Mouse (Mus musculus) erythroblast, embryonic 14.5 days (primary cell): ENCODE data around the gene Krt31. TPM values are rescaled to one million over a fixed set of nuclear protein-coding genes. Genes with fewer than 3 reads are reported as not detected.

Experiments used
- H3K27me3 ChIP-seq: 2 replicates; pipeline ENCODE4 v1.6.1; 2012; ENCODE audit warnings: inconsistent platforms; ENCODE audit not compliant: control insufficient read depth
- H3K36me3 ChIP-seq: 2 replicates; pipeline ENCODE4 v1.6.1; 2012; ENCODE audit warnings: mild to moderate bottlenecking, inconsistent platforms; ENCODE audit not compliant: control insufficient read depth
- H3K4me1 ChIP-seq: 2 replicates; pipeline ENCODE4 v1.6.1; 2012; ENCODE audit warnings: inconsistent platforms; ENCODE audit not compliant: control insufficient read depth
- H3K4me3 ChIP-seq: replicated peaks from 2 replicates; pipeline ENCODE3; 2012; ENCODE audit warnings: moderate library complexity, mild to moderate bottlenecking, inconsistent platforms
- H3K9me3 ChIP-seq: 2 replicates; pipeline ENCODE4 v1.6.1; 2012; ENCODE audit warnings: low read length, inconsistent platforms, mixed read lengths; ENCODE audit not compliant: control insufficient read depth
- GATA1 ChIP-seq: IDR thresholded peaks from 2 replicates; pipeline ENCODE4 v1.6.1; 2012; ENCODE audit warnings: low read length, inconsistent platforms, mixed read lengths
- TAL1 ChIP-seq: IDR thresholded peaks from 3 replicates; pipeline ENCODE4 v1.6.1; 2012; ENCODE audit warnings: low read length, inconsistent platforms, mixed read lengths
- polyA plus RNA-seq: library from polyadenylated mRNA; stranded (reverse); fragments of >175 nt; gene quantifications from 2 replicates; pipeline ENCODE4 v1.2.3, GENCODE M21; 2012

Krt31 gene
- polyA plus RNA-seq, 1 experiment, result not detected

DNA sequence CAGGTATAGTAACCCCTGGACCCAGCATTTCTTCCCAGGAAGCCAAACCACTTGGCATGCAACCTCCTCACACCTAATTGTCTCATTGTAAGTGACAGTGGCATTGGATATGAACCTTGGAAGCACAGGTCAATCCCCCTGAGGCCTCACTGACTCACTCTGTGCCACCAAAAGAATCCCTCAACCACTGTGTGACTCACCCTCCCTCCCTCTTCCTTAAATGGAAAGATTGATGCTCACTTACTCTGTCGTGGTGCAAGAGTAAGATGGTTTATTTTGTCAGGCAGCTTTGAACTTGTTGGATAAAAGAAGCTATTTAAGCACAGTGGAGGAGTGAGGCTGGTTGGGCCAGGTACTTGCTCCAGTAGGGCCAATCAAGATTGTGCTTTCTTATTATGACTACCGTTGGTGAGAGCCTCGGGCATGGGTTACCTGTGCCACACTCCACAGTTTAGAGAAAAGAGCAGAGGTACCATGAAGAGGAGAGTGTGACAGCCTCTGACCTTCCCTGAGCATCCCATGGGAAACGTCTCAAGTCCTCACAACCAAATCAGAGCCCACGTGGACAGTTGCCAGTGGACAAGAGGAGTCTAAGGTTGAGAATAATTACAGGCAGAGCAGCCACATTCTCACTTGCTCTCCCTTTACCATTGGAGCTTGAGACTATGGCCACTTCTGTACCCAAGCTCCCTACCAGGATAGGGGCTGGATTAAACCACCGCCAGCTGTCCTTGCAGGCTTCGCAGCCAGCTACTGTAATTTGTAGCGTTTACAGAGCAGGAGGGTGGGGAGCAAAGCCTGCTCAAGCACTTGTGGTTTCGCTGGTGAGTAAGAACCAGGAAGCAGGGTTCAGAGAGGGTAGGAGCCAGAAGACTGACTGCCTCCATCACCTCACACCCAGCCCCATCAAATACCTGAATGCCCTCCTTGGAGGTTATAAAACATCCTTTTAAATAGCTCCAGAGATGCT is 5.6 kb upstream of the Krt31 start:
- H3K9me3 ChIP-seq, result peaks cover 5% of the 10 kb centered on the region
- TF ChIP-seq GATA1 (no peak), TAL1 (no peak)

DNA sequence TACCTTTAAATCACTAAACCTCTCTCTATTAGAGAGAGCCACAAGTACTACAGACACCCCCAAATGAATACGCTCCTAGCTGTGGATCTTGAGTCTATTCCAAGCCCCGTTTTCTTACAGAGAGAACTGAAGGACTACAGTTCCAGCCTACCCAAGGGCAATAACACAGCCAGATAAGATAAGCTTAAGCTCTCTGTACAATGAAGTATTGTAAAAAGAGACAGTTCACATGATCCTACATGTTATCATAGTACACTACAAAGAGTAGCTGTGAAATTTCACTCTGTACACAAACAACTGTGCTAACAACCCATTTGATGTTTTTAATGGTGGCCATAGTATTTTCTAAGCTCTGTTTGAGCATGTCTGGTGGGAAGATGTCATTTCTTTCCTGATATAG is 3.2 kb downstream of the Krt31 start:
- Histone ChIP-seq H3K4me3 (no peak overlapping the region), H3K36me3 (no peaks in the 10 kb centered on the region), H3K27me3 (no peaks in the 10 kb centered on the region), H3K4me1 (no peaks in the 10 kb centered on the region), H3K9me3 (peaks cover 5% of the 10 kb centered on the region)
- TF ChIP-seq GATA1, result no peak
- no peak for TF ChIP-seq TAL1

More for the DNA sequence above, 5.6 kb upstream of the Krt31 start:
- Histone ChIP-seq H3K4me3 (no peak overlapping the region), H3K36me3 (no peaks in the 10 kb centered on the region), H3K4me1 (no peaks in the 10 kb centered on the region), H3K27me3 (no peaks in the 10 kb centered on the region)

DNA sequence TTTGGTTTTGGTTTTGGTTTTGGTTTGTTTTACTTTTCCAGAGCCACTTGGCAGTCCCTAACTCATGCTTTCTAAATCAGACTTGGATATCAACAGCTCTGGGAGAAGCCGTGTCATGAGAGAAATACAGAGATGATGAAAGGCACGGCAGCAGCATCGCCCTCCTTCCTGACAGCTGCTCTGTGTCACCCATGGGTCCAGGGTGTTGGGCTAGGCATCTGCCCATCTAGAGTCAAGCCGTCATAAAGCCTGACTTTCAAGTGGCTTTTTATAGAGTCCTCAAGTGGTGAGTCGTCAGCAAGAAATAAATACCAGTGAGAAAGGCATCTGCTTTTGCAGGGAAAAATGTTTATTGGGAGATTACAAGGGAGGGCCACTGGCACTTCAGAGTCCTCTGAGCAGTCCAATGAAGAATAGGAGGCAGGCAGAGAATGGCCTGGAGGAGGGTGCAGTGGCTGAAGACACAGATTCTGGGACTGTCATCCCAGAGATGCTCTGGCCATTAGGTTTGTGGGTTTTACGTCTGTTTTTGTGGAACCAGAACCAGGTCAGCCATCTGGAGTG is 4.0 kb downstream of the Krt31 start:
- Histone ChIP-seq H3K4me1 (no peaks in the 10 kb centered on the region), H3K27me3 (no peaks in the 10 kb centered on the region)

DNA sequence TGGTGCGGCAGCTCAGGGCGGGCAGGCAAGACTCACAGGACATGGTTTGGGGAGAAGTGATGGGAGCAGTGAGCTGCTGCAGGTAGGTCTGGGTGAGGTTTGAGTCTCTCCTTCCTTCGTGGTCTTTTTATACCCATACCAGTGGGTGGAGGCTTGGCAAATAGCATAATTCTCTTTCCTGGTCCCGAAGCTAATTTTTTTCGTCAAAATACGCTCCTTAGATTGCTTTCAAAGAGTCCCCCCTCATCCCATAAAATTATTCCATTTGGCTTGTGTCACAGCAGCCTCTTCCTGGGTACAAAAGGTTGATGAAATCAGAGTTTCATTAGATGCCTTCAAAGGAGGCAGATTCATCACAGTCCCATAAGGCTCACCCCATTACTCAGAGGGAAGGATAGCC is 8.9 kb downstream of the Krt31 start, which contains the start of gene Krt34:
TSS of gene Krt34 (minus strand) at position 101 of the 400 bp plus-strand sequence.
- Histone ChIP-seq H3K4me1 (no peaks in the 10 kb centered on the region), H3K9me3 (peaks cover 5% of the 10 kb centered on the region; the same call in 1 of the 2 replicates), H3K27me3 (no peaks in the 10 kb centered on the region), H3K4me3 (no peak within 1 kb of the TSS), H3K36me3 (no peaks in the 10 kb centered on the region)
- no peak for TF ChIP-seq TAL1
- TF ChIP-seq GATA1, result no peak

More for the DNA sequence above, 4.0 kb downstream of the Krt31 start:
- Histone ChIP-seq H3K4me3 (no peak overlapping the region), H3K9me3 (peaks cover 5% of the 10 kb centered on the region), H3K36me3 (no peaks in the 10 kb centered on the region)
- TF ChIP-seq GATA1, result no peak
- TF ChIP-seq TAL1, result no peak

DNA sequence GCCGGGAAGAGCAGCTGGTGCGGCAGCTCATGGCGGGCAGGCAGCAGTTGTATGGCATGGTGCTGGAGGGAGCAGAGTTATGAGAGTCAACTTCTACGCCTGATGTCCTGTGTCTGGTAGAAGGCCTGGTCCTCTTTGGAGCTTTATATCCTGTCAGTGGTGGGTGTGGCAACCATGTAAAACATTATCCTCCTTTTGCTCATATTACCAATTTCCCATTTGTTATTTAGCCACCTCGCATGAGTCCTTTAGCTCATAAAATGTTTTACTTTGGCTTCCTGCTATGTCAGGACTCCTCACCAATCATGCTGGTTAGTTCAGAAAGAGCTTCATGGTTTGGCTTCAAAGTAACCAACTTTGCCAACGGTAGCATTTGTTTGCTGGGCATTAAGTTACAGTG is 20.6 kb downstream of the Krt31 start, which contains the start of gene Krt33b:
TSS of gene Krt33b (minus strand) at position 101 of the 400 bp plus-strand sequence.
- no peaks in the 10 kb centered on the region for H3K9me3 ChIP-seq
- no peaks in the 10 kb centered on the region for H3K4me1 ChIP-seq
- H3K36me3 ChIP-seq, result no peaks in the 10 kb centered on the region
- H3K27me3 ChIP-seq, result no peaks in the 10 kb centered on the region
- TF ChIP-seq GATA1, result no peak
- TF ChIP-seq TAL1, result no peak
- H3K4me3 ChIP-seq, result no peak within 1 kb of the TSS

DNA sequence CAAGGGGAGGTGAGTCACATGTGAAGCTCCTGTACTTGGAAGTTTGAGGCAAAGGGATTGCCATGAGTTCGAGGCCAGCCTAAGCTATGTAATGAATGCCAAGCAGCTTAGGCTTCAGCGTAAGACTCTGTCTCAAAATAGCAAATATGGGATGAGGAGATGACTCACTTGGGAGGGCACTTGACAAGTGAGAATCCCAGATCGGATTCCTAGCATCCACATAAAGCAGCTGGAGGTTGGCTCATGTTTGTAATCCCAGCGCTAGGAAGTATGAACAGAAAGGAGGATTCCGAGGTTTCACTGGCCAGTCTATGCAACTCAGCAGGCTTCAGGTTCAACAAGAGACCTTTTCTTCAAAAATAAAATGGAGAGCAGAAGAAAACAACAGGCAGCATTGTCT is 28.9 kb downstream of the Krt31 start:
- Histone ChIP-seq H3K4me3 (no peak overlapping the region), H3K27me3 (no peaks in the 10 kb centered on the region), H3K4me1 (no peaks in the 10 kb centered on the region), H3K9me3 (no peaks in the 10 kb centered on the region; the same call in 1 of the 2 replicates), H3K36me3 (no peaks in the 10 kb centered on the region)
- no peak for TF ChIP-seq GATA1
- TF ChIP-seq TAL1, result no peak

DNA sequence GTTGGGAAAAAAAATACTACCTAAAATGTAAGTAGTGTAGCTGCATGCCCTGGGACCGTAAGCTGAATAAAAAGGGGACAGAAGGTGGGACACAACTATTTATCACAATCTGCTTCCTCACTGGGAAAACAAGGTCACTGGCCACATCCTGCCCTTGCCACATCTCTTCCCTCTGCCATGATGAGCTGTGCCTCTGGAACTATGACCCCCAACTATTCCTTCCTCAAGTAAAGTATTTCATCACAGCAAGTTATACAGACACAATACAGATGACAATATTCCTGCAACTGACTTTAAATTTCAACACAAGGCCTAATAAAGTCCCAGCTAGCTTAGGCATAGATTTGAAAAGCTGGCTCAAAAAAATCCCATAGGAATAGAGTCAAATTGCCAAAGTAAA is 30.9 kb downstream of the Krt31 start:
- TF ChIP-seq TAL1 (no peak), GATA1 (no peak)
- H3K36me3 ChIP-seq, result no peaks in the 10 kb centered on the region
- no peaks in the 10 kb centered on the region for H3K27me3 ChIP-seq
- no peaks in the 10 kb centered on the region; the same call in 1 of the 2 replicates for H3K9me3 ChIP-seq
- no peaks in the 10 kb centered on the region for H3K4me1 ChIP-seq
- H3K4me3 ChIP-seq, result no peak overlapping the region

DNA sequence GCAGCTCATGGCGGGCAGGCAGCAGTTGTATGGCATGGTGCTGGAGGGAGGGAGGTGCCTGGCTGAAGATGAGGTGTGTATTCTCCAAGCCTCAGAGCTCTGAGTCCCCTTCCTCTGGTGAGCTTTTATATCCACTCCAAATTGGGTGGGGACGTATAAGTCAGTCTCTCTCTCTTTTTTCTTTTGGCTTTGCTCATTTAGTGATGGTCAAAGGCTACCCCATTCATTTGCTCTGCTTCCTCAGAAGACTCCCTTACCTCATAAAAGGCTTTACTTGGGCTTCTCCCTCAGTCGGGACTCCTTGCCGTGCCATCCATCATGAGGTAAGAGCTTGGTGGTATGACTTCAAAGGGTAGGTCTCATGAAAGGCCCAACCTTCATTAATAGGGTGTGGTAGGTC is 34.2 kb downstream of the Krt31 start, which contains the start of gene Krt33a:
TSS of gene Krt33a (minus strand) at position 101 of the 400 bp plus-strand sequence.
- TF ChIP-seq TAL1 (no peak), GATA1 (no peak)
- no peaks in the 10 kb centered on the region for H3K27me3 ChIP-seq
- no peaks in the 10 kb centered on the region for H3K4me1 ChIP-seq
- H3K4me3 ChIP-seq, result no peak within 1 kb of the TSS
- no peaks in the 10 kb centered on the region for H3K36me3 ChIP-seq
- H3K9me3 ChIP-seq, result peaks cover 2% of the 10 kb centered on the region; the same call in 1 of the 2 replicates

DNA sequence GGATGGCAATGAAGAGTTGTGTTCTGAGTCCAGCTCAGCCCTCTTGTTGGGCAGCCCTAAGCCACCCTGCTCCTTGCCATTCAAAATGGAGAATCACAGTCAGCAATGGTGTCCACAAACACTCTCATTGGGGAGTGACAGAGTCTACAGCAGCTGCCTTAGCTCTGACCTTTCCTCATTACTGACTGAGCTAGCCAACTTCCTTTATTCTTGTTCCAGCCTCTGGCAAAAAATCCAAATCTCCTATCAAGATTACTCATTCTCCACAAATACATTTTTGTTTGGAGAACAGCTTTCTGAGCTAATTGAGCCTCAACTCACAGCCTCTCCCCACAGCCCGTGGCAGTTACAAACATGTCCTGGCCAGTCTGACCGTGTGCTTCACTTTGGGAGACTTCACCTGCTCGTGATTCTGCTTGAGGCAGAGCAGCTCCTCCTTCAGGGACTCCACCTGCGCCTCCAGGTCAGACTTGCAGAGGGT is 36.6 kb downstream of the Krt31 start:
- Histone ChIP-seq H3K4me1 (no peaks in the 10 kb centered on the region), H3K36me3 (no peaks in the 10 kb centered on the region), H3K27me3 (no peaks in the 10 kb centered on the region), H3K4me3 (no peak overlapping the region), H3K9me3 (peaks cover 2% of the 10 kb centered on the region; the same call in 1 of the 2 replicates)
- TF ChIP-seq GATA1 (no peak), TAL1 (no peak)
